Mouse (Mus musculus) bone marrow macrophage, adult 2 months (primary cell): ENCODE data around the gene Hbq1a.

Experiments
- CTCF ChIP-seq: IDR thresholded peaks from 2 replicates; pipeline ENCODE4 v1.5.1; 2012; ENCODE audit warnings: low read depth, mild to moderate bottlenecking, low read length, moderate library complexity
- POLR2A ChIP-seq: IDR thresholded peaks from 2 replicates; pipeline ENCODE4 v1.6.1; 2012; ENCODE audit warnings: mild to moderate bottlenecking, low read depth, low read length, borderline replicate concordance

GRCm38 (mm10) chr11:32276347-32276746 lies 23.5 kb upstream of the Hbq1a start, which contains the start of gene Hba-x:
- no peak for TF ChIP-seq CTCF
- TF ChIP-seq POLR2A, result no peak
